Mouse (Mus musculus) heart, embryonic 10.5 days (tissue): Measurements from ENCODE around the gene Eef1e1. TPM values are rescaled to one million over a fixed set of nuclear protein-coding genes. Genes with fewer than 3 reads are reported as not detected.

Experiments used
- DNase-seq: peaks from one replicate; pipeline ENCODE4 v3.0.0-alpha.2; 2017; ENCODE audit warnings: low spot score
- H3K27ac ChIP-seq: fragments of 300-500 bp; sonication (generic); 2 replicates; pipeline ENCODE4 v1.5.1; 2016; ENCODE audit warnings: mild to moderate bottlenecking
- H3K27me3 ChIP-seq: fragments of 300-500 bp; sonication (generic); 2 replicates; pipeline ENCODE4 v1.6.1; 2016; ENCODE audit warnings: mild to moderate bottlenecking; ENCODE audit not compliant: poor library complexity, insufficient read depth, severe bottlenecking
- H3K36me3 ChIP-seq: fragments of 300-500 bp; sonication (generic); 2 replicates; pipeline ENCODE4 v1.6.1; 2016; ENCODE audit warnings: mild to moderate bottlenecking, moderate library complexity
- H3K4me1 ChIP-seq: fragments of 300-500 bp; sonication (generic); 2 replicates; pipeline ENCODE4 v1.6.1; 2016; ENCODE audit warnings: mild to moderate bottlenecking
- H3K4me3 ChIP-seq: fragments of 300-500 bp; sonication (generic); 2 replicates; pipeline ENCODE4 v1.5.1; 2016; ENCODE audit warnings: mild to moderate bottlenecking, moderate library complexity
- H3K9me3 ChIP-seq: fragments of 300-500 bp; sonication (generic); 2 replicates; pipeline ENCODE4 v1.6.1; 2016; ENCODE audit warnings: mild to moderate bottlenecking, moderate library complexity
- whole genome bisulfite sequencing: fragments of 180-500 bp; shearing (Covaris S2); methylation state at CpG from one replicate; pipeline ENCODE4 v1.1.7; 2016; 5-methylcytosine and 5-hydroxymethylcytosine counted together
- polyA plus RNA-seq: library from polyadenylated mRNA; unstranded; fragments of >200 nt; fragmentation: Nextera tagmentation; extraction: Ambion mirVana; gene quantifications from 2 replicates; pipeline ENCODE4 v1.2.1, GENCODE M21; 2016

Eef1e1 gene
- polyA plus RNA-seq, 1 experiment from 2014 or later, result 64.5 TPM

DNA sequence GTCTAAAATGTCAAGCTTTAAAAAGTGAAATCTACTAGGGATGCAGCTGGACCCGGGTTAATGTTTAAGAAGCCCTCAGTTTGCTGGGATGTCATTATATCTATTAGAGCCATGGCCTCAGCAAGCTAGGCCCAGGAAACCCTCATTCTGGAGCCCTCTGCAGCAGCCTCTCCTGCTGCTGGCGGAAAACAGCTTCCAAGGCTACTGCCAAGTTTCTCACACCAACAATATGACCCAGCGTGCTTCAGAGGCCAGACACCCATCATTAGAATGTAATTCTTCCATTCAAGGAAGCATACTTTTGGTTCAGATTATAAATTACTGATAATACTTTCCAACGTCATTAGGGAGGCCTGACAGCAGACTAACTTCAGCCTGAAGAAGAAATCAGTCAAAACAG, 42.0 kb downstream of the Eef1e1 start:
- Histone ChIP-seq H3K4me3 (no peak overlapping the region), H3K9me3 (no peaks in the 10 kb centered on the region), H3K36me3 (peaks cover 26% of the 10 kb centered on the region), H3K4me1 (peaks cover 9% of the 10 kb centered on the region; the same call in 1 of the 2 replicates), H3K27ac (no peak overlapping the region), H3K27me3 (no peaks in the 10 kb centered on the region)
- DNase-seq, result no peak
- 78% methylated on average over 4 of the region's 4 CpGs for WGBS

DNA sequence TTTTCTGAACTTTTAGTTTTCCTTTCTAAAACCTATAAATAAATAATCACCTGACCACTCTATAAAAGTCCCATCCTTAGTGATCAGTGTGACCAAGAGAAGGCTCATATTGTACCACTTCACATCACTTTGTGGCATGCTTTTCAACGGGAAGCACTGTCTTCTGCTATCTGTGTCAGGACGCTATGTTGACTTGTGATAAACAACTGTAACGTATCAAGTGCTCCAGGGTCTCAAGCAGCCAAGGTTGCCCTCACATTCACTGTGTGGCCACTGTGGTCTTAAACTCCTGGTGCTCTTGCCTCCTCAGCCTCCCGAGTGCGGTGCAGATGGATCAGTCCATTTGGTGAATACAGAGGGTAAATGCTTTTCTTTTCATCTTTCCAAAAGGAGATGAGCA, 43.2 kb downstream of the Eef1e1 start:
- no peak for DNase-seq
- H3K4me3 ChIP-seq, result no peak overlapping the region
- WGBS, result 49% methylated on average over 5 of the region's 5 CpGs
- H3K27me3 ChIP-seq, result no peaks in the 10 kb centered on the region
- no peak overlapping the region for H3K27ac ChIP-seq
- H3K36me3 ChIP-seq, result peaks cover 24% of the 10 kb centered on the region
- peaks cover 10% of the 10 kb centered on the region; the same call in 1 of the 2 replicates for H3K4me1 ChIP-seq
- no peaks in the 10 kb centered on the region for H3K9me3 ChIP-seq

GRCm38 (mm10) chr13:38614298-38614697, 44.6 kb downstream of the Eef1e1 start:
- Histone ChIP-seq H3K9me3 (no peaks in the 10 kb centered on the region), H3K4me3 (no peak overlapping the region), H3K36me3 (peaks cover 24% of the 10 kb centered on the region), H3K27me3 (no peaks in the 10 kb centered on the region), H3K27ac (0 out of 2 replicates have a peak overlapping the region, but pooled peaks have one; percentile 18), H3K4me1 (peaks cover 12% of the 10 kb centered on the region; the same call in 1 of the 2 replicates)
- whole genome bisulfite sequencing, result 54% methylated on average over 5 of the region's 5 CpGs
- DNase-seq, result no peak

GRCm38 (mm10) chr13:38613583-38613982, 45.3 kb downstream of the Eef1e1 start:
- Histone ChIP-seq H3K9me3 (no peaks in the 10 kb centered on the region), H3K4me1 (peaks cover 12% of the 10 kb centered on the region; the same call in 1 of the 2 replicates), H3K27me3 (no peaks in the 10 kb centered on the region), H3K4me3 (no peak overlapping the region), H3K36me3 (peaks cover 20% of the 10 kb centered on the region), H3K27ac (0 out of 2 replicates have a peak overlapping the region, but pooled peaks have one; percentile 18)
- WGBS, result 76% methylated on average over 8 of the region's 8 CpGs
- DNase-seq, result no peak

DNA sequence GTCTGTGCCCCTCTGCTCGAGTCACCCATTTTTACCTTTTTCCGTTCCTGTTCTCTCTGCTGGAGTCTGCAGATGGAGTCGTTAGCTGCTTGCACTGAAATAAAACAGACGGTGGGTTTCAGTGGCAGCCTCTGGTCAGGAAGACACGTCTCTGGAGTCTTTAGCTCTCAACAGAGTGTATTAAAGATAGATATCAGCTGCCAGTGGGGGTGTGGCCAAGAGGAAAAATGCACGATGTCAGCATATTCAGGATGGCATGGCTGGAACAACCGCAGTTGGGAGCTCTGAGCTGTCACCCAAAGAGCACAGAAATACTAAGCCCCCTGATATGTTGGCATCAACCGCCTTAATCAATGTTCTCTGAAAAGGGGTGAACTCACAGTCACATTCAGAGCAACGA, 46.2 kb downstream of the Eef1e1 start:
- Histone ChIP-seq H3K9me3 (no peaks in the 10 kb centered on the region), H3K36me3 (peaks cover 20% of the 10 kb centered on the region), H3K27me3 (no peaks in the 10 kb centered on the region), H3K27ac (no peak overlapping the region), H3K4me1 (peaks cover 12% of the 10 kb centered on the region; the same call in 1 of the 2 replicates), H3K4me3 (no peak overlapping the region)
- 84% methylated on average over 9 of the region's 9 CpGs for WGBS
- DNase-seq, result no peak

DNA sequence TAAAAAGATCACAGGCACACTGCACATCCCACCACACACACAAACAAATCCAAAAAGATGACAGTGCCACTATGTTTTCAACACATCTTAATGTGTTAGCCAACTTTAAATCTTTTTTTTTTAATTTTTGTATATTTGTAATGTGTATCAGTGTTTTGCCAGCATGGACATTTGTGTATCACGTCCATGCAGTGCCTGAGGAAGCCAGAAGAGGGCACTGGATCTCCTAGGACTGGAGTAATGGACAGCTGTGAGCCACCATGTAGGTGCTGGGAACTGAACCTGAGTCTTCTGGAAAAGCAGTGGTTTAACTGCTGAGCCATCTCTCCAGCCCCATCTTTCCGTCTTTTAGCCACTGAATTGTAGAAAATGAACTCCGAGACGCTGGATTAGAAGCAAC, 46.7 kb downstream of the Eef1e1 start:
- H3K27me3 ChIP-seq, result no peaks in the 10 kb centered on the region
- 91% methylated on average over 4 of the region's 4 CpGs for WGBS
- no peak overlapping the region for H3K4me3 ChIP-seq
- H3K4me1 ChIP-seq, result peaks cover 12% of the 10 kb centered on the region; the same call in 1 of the 2 replicates
- H3K27ac ChIP-seq, result no peak overlapping the region
- no peak for DNase-seq
- H3K9me3 ChIP-seq, result no peaks in the 10 kb centered on the region
- H3K36me3 ChIP-seq, result peaks cover 20% of the 10 kb centered on the region

GRCm38 (mm10) chr13:38610336-38610735, 48.5 kb downstream of the Eef1e1 start:
- 77% methylated on average over 6 of the region's 6 CpGs for WGBS
- Histone ChIP-seq H3K4me1 (peaks cover 10% of the 10 kb centered on the region; the same call in 1 of the 2 replicates), H3K27me3 (no peaks in the 10 kb centered on the region)

GRCm38 (mm10) chr13:38607130-38607529, 51.7 kb downstream of the Eef1e1 start:
- H3K27ac ChIP-seq, result no peak overlapping the region
- no peaks in the 10 kb centered on the region for H3K27me3 ChIP-seq
- H3K4me1 ChIP-seq, result peaks cover 19% of the 10 kb centered on the region
- no peak for DNase-seq
- 75% methylated on average over 6 of the region's 6 CpGs for WGBS
- H3K4me3 ChIP-seq, result no peak overlapping the region
- H3K9me3 ChIP-seq, result no peaks in the 10 kb centered on the region
- peaks cover 18% of the 10 kb centered on the region; the same call in 1 of the 2 replicates for H3K36me3 ChIP-seq

More at GRCm38 (mm10) chr13:38610336-38610735, 48.5 kb downstream of the Eef1e1 start:
- peaks cover 22% of the 10 kb centered on the region for H3K36me3 ChIP-seq
- no peaks in the 10 kb centered on the region for H3K9me3 ChIP-seq
- no peak overlapping the region for H3K4me3 ChIP-seq
- no peak for DNase-seq
- no peak overlapping the region for H3K27ac ChIP-seq

- no peaks in the 10 kb centered on the region for H3K27me3 ChIP-seq
- 90% methylated on average over 6 of the region's 6 CpGs for WGBS
- no peaks in the 10 kb centered on the region for H3K9me3 ChIP-seq
- DNase-seq, result no peak
- no peak overlapping the region for H3K4me3 ChIP-seq
- peaks cover 11% of the 10 kb centered on the region; the same call in 1 of the 2 replicates for H3K36me3 ChIP-seq
- peaks cover 25% of the 10 kb centered on the region for H3K4me1 ChIP-seq
- H3K27ac ChIP-seq, result no peak overlapping the region
These were observed 53.5 kb downstream of the Eef1e1 start for GRCm38 (mm10) chr13:38605353-38605752.

DNA sequence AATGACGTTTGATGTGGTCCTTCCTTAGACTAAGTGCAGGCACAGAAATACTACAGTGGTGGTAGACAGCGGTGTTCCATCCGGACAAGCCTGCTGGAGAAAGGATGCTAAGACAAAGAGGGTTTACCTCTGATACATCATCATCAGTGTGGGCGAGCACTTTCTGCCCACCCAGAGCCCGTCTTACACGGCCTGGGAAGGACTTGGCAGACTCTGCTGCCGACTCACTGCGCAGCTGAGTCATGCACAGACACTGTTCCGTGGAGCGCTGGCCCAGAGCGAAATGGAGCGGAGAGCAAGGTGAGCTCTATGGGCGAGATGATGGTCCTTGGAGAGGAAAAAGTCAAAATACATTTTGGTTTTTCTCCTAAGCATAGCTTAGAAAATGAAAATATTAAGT, 55.9 kb downstream of the Eef1e1 start:
- DNase-seq, result no peak
- H3K4me1 ChIP-seq, result peaks cover 26% of the 10 kb centered on the region
- H3K9me3 ChIP-seq, result no peaks in the 10 kb centered on the region
- WGBS, result 88% methylated on average over 13 of the region's 13 CpGs
- no peak overlapping the region for H3K4me3 ChIP-seq
- H3K27me3 ChIP-seq, result no peaks in the 10 kb centered on the region
- H3K36me3 ChIP-seq, result peaks cover 13% of the 10 kb centered on the region; the same call in 1 of the 2 replicates
- H3K27ac ChIP-seq, result peak overlapping the region; percentile 36; the same call in 1 of the 2 replicates

DNA sequence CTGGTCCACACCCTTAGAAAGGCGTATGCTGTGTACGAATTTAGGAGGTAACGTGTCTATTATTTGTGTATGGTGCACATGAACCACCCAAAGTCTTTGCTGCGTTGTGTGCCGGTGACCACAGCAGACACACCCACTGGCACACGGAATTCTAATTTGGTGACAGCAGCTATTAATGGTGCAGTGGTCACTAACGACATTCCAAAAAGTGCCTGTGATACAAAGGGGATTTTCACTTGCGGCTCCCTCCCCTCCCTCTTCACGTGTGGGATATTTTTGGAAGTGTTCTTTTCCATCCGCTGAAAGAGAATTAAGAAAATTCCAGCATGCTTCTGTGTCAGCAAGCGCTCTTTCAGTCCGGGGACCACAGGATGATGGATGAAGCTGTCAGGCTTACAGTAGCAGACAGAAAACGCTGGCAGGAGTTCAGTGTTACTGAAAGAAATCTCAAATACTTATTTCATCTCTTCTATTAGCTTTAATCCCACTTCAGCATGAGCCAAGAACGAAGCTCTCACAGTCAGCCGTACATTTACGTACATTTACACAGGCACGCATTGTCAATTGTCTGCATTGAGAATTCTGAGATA, 56.5 kb downstream of the Eef1e1 start:
- H3K27me3 ChIP-seq, result no peaks in the 10 kb centered on the region
- H3K4me3 ChIP-seq, result no peak overlapping the region
- peaks cover 13% of the 10 kb centered on the region; the same call in 1 of the 2 replicates for H3K36me3 ChIP-seq
- 0 out of 2 replicates have a peak overlapping the region, but pooled peaks have one; percentile 36 for H3K27ac ChIP-seq
- peaks cover 26% of the 10 kb centered on the region for H3K4me1 ChIP-seq
- H3K9me3 ChIP-seq, result no peaks in the 10 kb centered on the region
- no peak for DNase-seq
- whole genome bisulfite sequencing, result 53% methylated on average over 17 of the region's 17 CpGs

DNA sequence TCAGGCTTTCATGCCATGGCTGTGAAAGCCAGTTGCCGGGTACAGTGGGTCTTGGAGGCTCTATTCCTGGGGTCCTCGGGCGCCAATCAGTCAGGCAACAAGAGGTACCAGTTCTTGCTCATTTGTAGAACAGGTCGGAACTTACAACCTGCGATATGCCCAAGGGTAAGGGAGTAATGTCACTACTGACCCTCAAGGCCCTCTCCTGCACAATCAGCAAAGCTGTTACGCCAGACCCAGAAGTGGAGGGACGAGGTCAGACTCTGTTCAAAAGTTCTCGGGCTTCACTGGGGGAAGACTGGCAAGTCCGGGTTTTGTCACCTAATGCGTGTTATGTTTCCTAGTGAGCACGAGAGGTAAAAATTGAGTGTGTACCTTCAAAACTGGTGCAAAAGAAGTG, 58.0 kb downstream of the Eef1e1 start:
- H3K4me1 ChIP-seq, result peaks cover 26% of the 10 kb centered on the region
- no peaks in the 10 kb centered on the region for H3K9me3 ChIP-seq
- DNase-seq, result no peak
- no peak overlapping the region for H3K4me3 ChIP-seq
- no peaks in the 10 kb centered on the region for H3K27me3 ChIP-seq
- H3K27ac ChIP-seq, result peak overlapping the region; percentile 47; the same call in 1 of the 2 replicates
- 85% methylated on average over 11 of the region's 11 CpGs for WGBS
- peaks cover 11% of the 10 kb centered on the region; the same call in 1 of the 2 replicates for H3K36me3 ChIP-seq

DNA sequence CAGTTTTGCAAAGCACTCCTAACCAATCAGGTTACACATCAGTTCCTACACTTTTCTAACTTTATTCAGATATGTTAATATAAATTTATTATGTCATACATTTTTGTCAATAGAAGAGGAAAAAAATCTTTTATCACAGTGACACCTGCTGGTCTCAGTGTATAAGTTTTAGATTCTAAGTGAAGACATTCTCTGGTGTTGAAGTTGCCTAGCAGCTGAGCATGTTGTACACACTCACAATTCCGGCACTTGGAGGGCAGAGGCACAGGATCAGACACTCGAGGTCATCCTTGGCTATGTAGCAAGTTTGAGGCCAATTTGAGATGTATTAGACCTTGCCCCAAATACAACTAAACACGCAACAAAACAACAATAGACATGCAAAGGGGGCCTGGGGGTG, 61.8 kb downstream of the Eef1e1 start:
- Histone ChIP-seq H3K36me3 (0 out of 2 replicates have a peak, but pooled peaks cover 2% of the 10 kb centered on the region), H3K27me3 (no peaks in the 10 kb centered on the region), H3K4me1 (peaks cover 10% of the 10 kb centered on the region), H3K9me3 (no peaks in the 10 kb centered on the region), H3K4me3 (no peak overlapping the region), H3K27ac (no peak overlapping the region)
- 62% methylated on average over 3 of the region's 3 CpGs for WGBS
- no peak for DNase-seq
